Mouse (Mus musculus): ENCODE measurements at regions not wholly inside any gene's neighbourhood (a gene's known extent, or its start where the extent isn't known, plus 50 kb on each side); places are given as distances from the start of the nearest gene placed in this dataset.
"Not testable (repeated sequence)": the region's sequence is repeated elsewhere in the genome, so short reads cannot be mapped to it uniquely, and the experiment has no call there.

DNA sequence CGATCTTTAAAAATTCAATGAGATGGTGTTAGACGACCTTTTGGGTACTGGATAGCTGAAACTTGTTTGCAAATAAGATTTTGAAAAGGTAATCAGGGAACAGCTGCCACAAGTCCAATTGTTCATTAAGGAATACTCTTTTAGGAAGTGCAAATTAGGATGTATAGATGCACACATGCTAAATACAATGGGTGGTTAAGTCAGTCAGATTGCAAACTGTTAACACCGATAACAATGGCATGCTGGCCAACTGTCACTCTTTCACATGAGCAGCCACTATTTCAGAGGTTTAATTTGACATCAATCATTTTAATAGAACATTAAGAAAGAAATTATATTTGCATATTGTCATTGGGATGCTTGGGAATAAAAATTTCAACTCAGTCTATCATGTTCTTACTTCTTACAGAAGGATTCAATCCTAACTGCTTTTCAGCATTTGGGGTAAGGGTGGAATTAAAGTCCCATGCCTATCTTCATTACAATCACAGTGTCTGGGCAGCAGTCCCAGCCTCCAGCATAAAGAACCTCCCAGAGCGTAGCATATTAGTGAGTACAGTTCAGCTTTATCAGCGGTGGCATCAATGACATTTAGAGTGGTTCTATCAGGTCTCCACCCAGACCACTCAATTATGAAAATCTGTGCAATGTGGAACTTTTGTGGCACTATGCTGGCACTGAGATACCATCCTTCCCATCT, 385.8 kb upstream of the Slc39a10 start:
- Histone ChIP-seq H3K4me3 (no peak overlapping the region), H3K36me3 (ENCODE audit: control insufficient read depth, insufficient read depth, low read length) (no peaks in the 10 kb centered on the region), H3K4me1 (ENCODE audit: control insufficient read depth, insufficient read depth, low read length) (no peaks in the 10 kb centered on the region), H3K9ac (ENCODE audit: low read depth, low read length) (no peak overlapping the region), H3K79me2 (replicated peaks; ENCODE audit: control insufficient read depth, insufficient read depth, low read length) (no peaks in the 10 kb centered on the region), H3K27ac (no peak overlapping the region), H3K27me3 (ENCODE audit: control insufficient read depth, insufficient read depth, low read length) (no peaks in the 10 kb centered on the region)
- intact Hi-C loops (cut with DNase I): no loop called here
- 66% methylated on average over 5 of the region's 5 CpGs for WGBS
- no peak for TF ChIP-seq POLR2A (IDR thresholded peaks at IDR 0.05; ENCODE audit: insufficient read depth, low read depth, low read length)
- DNase-seq: no peak

- WGBS: 5% methylated on average over 2 of the region's 2 CpGs
- no peak for DNase-seq
- TF ChIP-seq EP300 (IDR thresholded peaks at IDR 0.05; ENCODE audit: insufficient read depth, low read depth, low read length) (no peak), CTCF (IDR thresholded peaks at IDR 0.05) (peak; percentile 49)
- intact Hi-C loops (cut with DNase I): no loop called here
- H3K27me3 ChIP-seq (ENCODE audit: control insufficient read depth, insufficient read depth, low read length): no peaks in the 10 kb centered on the region
- no peak overlapping the region for H3K27ac ChIP-seq
- no peak overlapping the region for H3K4me3 ChIP-seq
- H3K4me1 ChIP-seq (ENCODE audit: control insufficient read depth, insufficient read depth, low read length): no peaks in the 10 kb centered on the region
- no peaks in the 10 kb centered on the region for H3K79me2 ChIP-seq (replicated peaks; ENCODE audit: control insufficient read depth, insufficient read depth, low read length)
- H3K36me3 ChIP-seq (ENCODE audit: control insufficient read depth, insufficient read depth, low read length): no peaks in the 10 kb centered on the region
- H3K9ac ChIP-seq (ENCODE audit: low read depth, low read length): no peak overlapping the region
Observed at GRCm38 (mm10) chr1:47277839-47278238, 385.2 kb upstream of the Slc39a10 start.

GRCm38 (mm10) chr1:47272131-47272530, 379.5 kb upstream of the Slc39a10 start:
- no peak for DNase-seq
- Histone ChIP-seq H3K79me2 (replicated peaks; ENCODE audit: control insufficient read depth, insufficient read depth, low read length) (no peaks in the 10 kb centered on the region), H3K27me3 (ENCODE audit: control insufficient read depth, insufficient read depth, low read length) (no peaks in the 10 kb centered on the region), H3K9ac (ENCODE audit: low read depth, low read length) (no peak overlapping the region), H3K4me1 (ENCODE audit: control insufficient read depth, insufficient read depth, low read length) (no peaks in the 10 kb centered on the region), H3K4me3 (no peak overlapping the region), H3K27ac (no peak overlapping the region), H3K36me3 (ENCODE audit: control insufficient read depth, insufficient read depth, low read length) (no peaks in the 10 kb centered on the region)
- TF ChIP-seq CTCF (IDR thresholded peaks at IDR 0.05) (no peak), POLR2A (IDR thresholded peaks at IDR 0.05; ENCODE audit: insufficient read depth, low read depth, low read length) (no peak), EP300 (IDR thresholded peaks at IDR 0.05; ENCODE audit: insufficient read depth, low read depth, low read length) (no peak)
- intact Hi-C loops (cut with DNase I): no loop called here

DNA sequence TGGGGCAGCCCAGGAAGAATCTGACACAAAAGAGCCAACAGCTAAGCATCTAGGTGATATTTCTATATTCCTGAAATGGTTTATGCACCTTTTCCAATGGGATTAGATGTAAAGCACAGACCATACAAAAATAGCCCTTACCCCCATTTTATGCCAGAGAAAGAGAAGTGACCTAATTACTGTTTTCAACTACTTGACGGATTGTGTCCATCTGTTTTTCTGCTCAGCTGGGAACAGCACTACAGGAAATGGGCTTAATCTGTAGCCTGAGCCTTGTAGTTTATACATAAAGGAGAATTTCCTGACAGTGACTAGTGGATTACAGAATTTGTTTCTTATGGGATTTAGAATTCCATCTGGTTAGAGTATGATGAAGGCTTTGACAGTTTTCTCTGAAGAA, 371.0 kb upstream of the Slc39a10 start:
- Histone ChIP-seq H3K4me1 (ENCODE audit: control insufficient read depth, insufficient read depth, low read length) (no peaks in the 10 kb centered on the region), H3K79me2 (replicated peaks; ENCODE audit: control insufficient read depth, insufficient read depth, low read length) (no peaks in the 10 kb centered on the region), H3K9ac (ENCODE audit: low read depth, low read length) (no peak overlapping the region), H3K4me3 (no peak overlapping the region), H3K27me3 (ENCODE audit: control insufficient read depth, insufficient read depth, low read length) (no peaks in the 10 kb centered on the region), H3K36me3 (ENCODE audit: control insufficient read depth, insufficient read depth, low read length) (no peaks in the 10 kb centered on the region), H3K27ac (no peak overlapping the region)
- no peak for DNase-seq
- intact Hi-C loops (cut with DNase I): no loop called here
- TF ChIP-seq EP300 (IDR thresholded peaks at IDR 0.05; ENCODE audit: insufficient read depth, low read depth, low read length) (no peak), POLR2A (IDR thresholded peaks at IDR 0.05; ENCODE audit: insufficient read depth, low read depth, low read length) (no peak), CTCF (IDR thresholded peaks at IDR 0.05) (no peak)
- 26% methylated on average over 1 of the region's 1 CpGs for WGBS

DNA sequence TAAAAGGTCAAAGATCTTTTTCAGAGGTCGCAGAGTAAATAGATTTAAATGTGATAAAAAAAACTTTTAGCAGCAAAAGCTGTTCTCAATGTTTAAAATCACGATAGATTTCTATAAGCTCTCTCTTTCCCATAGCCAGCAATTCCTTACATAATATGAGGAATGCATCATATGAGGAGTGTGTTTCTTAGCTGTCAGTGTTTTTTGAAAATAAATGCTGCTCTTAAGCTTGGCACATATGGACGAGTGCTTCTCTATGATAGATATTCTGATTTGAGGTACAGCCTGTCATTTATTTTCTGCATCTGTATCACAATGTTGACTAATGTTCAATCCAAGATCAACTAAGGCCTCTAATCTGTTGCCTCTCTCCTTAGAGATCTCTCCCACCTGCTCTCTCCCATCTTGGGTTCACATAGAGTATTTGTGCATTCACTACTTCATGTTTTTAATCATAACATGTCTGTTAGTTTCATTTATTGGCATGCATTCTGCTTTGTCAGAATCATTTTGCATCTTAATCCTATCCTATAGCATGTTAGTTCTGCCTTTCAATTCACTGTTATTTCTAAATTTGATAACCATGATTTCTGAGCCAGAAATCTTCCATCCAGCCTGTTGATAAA, 369.0 kb upstream of the Slc39a10 start:
- no peak for DNase-seq
- 64% methylated on average over 3 of the region's 3 CpGs for WGBS
- Histone ChIP-seq H3K36me3 (ENCODE audit: control insufficient read depth, insufficient read depth, low read length) (no peaks in the 10 kb centered on the region), H3K79me2 (replicated peaks; ENCODE audit: control insufficient read depth, insufficient read depth, low read length) (no peaks in the 10 kb centered on the region), H3K27me3 (ENCODE audit: control insufficient read depth, insufficient read depth, low read length) (no peaks in the 10 kb centered on the region), H3K27ac (no peak overlapping the region), H3K4me1 (ENCODE audit: control insufficient read depth, insufficient read depth, low read length) (no peaks in the 10 kb centered on the region), H3K4me3 (no peak overlapping the region), H3K9ac (ENCODE audit: low read depth, low read length) (no peak overlapping the region)
- no peak for TF ChIP-seq POLR2A (IDR thresholded peaks at IDR 0.05; ENCODE audit: insufficient read depth, low read depth, low read length)
- TF ChIP-seq CTCF (IDR thresholded peaks at IDR 0.05): no peak
- no peak for TF ChIP-seq EP300 (IDR thresholded peaks at IDR 0.05; ENCODE audit: insufficient read depth, low read depth, low read length)
- intact Hi-C loops (cut with DNase I): no loop called here

DNA sequence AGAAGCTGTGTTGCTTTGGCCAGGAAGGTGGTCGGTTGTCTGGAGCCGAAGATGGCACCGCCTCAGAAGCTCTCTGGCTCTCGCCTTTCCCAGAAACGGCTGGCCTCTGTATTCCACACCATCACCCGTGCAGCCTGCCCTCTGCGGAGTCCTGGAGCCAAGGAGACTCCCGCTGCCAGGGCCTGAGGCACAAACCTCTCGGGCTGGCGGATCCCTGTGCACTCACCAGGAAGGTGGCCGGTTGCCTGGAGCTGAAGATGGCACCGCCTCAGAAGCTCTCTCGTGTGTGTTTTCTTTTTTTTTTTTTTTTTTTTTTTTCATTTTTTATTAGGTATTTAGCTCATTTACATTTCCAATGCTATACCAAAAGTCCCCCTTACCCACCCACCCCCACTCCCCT, 358.1 kb upstream of the Slc39a10 start:
- intact Hi-C loops (cut with DNase I); DNase-seq; H3K9ac ChIP-seq (ENCODE audit: low read depth, low read length): not testable (repeated sequence)

More for the DNA sequence above, 358.1 kb upstream of the Slc39a10 start:
- WGBS: 75% methylated on average over 13 of the region's 13 CpGs
- H3K36me3 ChIP-seq (ENCODE audit: control insufficient read depth, insufficient read depth, low read length); H3K4me3 ChIP-seq; H3K27me3 ChIP-seq (ENCODE audit: control insufficient read depth, insufficient read depth, low read length); H3K79me2 ChIP-seq (replicated peaks; ENCODE audit: control insufficient read depth, insufficient read depth, low read length); H3K27ac ChIP-seq; H3K4me1 ChIP-seq (ENCODE audit: control insufficient read depth, insufficient read depth, low read length): not testable (repeated sequence)
